Mouse (Mus musculus) CH12.LX (cell line): ENCODE data around the gene Olfr1402. TPM values are rescaled to one million over a fixed set of nuclear protein-coding genes. Genes with fewer than 3 reads are reported as not detected.
A peak's percentile ranks its signal among the peaks of the same experiment; 100 is the strongest.

Source experiments
- DNase-seq: peaks from one replicate; pipeline ENCODE4 v3.0.0-alpha.2; 2013; ENCODE audit errors: extremely low read depth
- H3K27ac ChIP-seq: 2 replicates; pipeline ENCODE4 v1.5.1; 2012; ENCODE audit warnings: low read depth, mild to moderate bottlenecking, control low read depth, moderate library complexity; ENCODE audit not compliant: insufficient read depth
- H3K27me3 ChIP-seq: replicated peaks from 2 replicates; pipeline ENCODE3; 2012; ENCODE audit warnings: inconsistent platforms
- H3K36me3 ChIP-seq, 2 experiments: replicated peaks in 1 of 2; 2 replicates each; pipeline versions ENCODE3 to v1.6.1; 2012; ENCODE audit warnings: inconsistent platforms in 1 of 2, low read length in 1 of 2, mild to moderate bottlenecking in 1 of 2, mixed read lengths in 1 of 2, moderate library complexity in 1 of 2; ENCODE audit not compliant: control insufficient read depth in 1 of 2, insufficient read depth in 1 of 2
- H3K4me1 ChIP-seq, 2 experiments: 2 replicates each; pipeline ENCODE4 v1.6.1; 2012; ENCODE audit warnings: inconsistent platforms in 1 of 2, moderate library complexity in 1 of 2; ENCODE audit not compliant: insufficient read depth in 2 of 2, control insufficient read depth in 1 of 2
- H3K4me2 ChIP-seq: 2 replicates; pipeline ENCODE4 v1.6.1; 2012; ENCODE audit warnings: low read depth, mild to moderate bottlenecking, control low read depth; ENCODE audit not compliant: poor library complexity, insufficient read depth, severe bottlenecking
- H3K4me3 ChIP-seq, 3 experiments: fragments of 150-350 bp in 1 of 3; sonication (generic) in 1 of 3; replicated peaks in 1 of 3; 2 replicates each; pipeline versions ENCODE3 to v1.5.1; 2011 to 2012; ENCODE audit warnings: low read depth in 2 of 3, low read length in 2 of 3, mild to moderate bottlenecking in 2 of 3, moderate library complexity in 2 of 3, control low read depth in 1 of 3, improper control_type of control experiment in 1 of 3, inconsistent platforms in 1 of 3, mixed read lengths in 1 of 3; ENCODE audit not compliant: poor library complexity in 1 of 3
- H3K79me2 ChIP-seq: replicated peaks from 2 replicates; pipeline ENCODE4 v1.6.1; 2012; ENCODE audit warnings: mild to moderate bottlenecking, moderate library complexity; ENCODE audit not compliant: control insufficient read depth, poor library complexity, insufficient read depth, severe bottlenecking; ENCODE audit errors: extremely low read depth
- H3K9ac ChIP-seq: 2 replicates; pipeline ENCODE4 v1.6.1; 2012; ENCODE audit warnings: low read depth, mild to moderate bottlenecking, control low read depth, moderate library complexity; ENCODE audit not compliant: insufficient read depth
- H3K9me3 ChIP-seq: replicated peaks from 2 replicates; pipeline ENCODE3; 2012; ENCODE audit warnings: low read length, inconsistent platforms, mixed read lengths
- CHD1 ChIP-seq: IDR thresholded peaks from 2 replicates; pipeline ENCODE4 v1.6.1; 2012; ENCODE audit warnings: low read depth, low read length, improper control_type of control experiment, inconsistent platforms
- CTCF ChIP-seq, 2 experiments: IDR thresholded peaks in 1 of 2; conservative IDR thresholded peaks in 1 of 2; 2 replicates each; pipeline ENCODE4 v1.5.1; 2011 to 2012; ENCODE audit warnings: low read depth in 2 of 2, low read length in 2 of 2, improper control_type of control experiment in 1 of 2, inconsistent platforms in 1 of 2, mild to moderate bottlenecking in 1 of 2, moderate library complexity in 1 of 2
- EP300 ChIP-seq: IDR thresholded peaks from 2 replicates; pipeline ENCODE4 v1.6.1; 2011; ENCODE audit warnings: low read length, improper control_type of control experiment
- HCFC1 ChIP-seq: IDR thresholded peaks from 2 replicates; pipeline ENCODE4 v1.6.1; 2012; ENCODE audit warnings: low read depth, mild to moderate bottlenecking, inconsistent platforms, low read length, improper control_type of control experiment
- JUND ChIP-seq: conservative IDR thresholded peaks from 2 replicates; pipeline ENCODE4 v1.6.1; 2011; ENCODE audit warnings: low read depth, low read length, improper control_type of control experiment
- KAT2A ChIP-seq: IDR thresholded peaks from 2 replicates; pipeline ENCODE4 v1.6.1; 2012; ENCODE audit warnings: low read length, improper control_type of control experiment, inconsistent platforms; ENCODE audit not compliant: insufficient replicate concordance
- MAZ ChIP-seq: IDR thresholded peaks from 2 replicates; pipeline ENCODE4 v1.6.1; 2012; ENCODE audit warnings: low read depth, mild to moderate bottlenecking, inconsistent platforms, low read length, improper control_type of control experiment, moderate library complexity
- MEF2A ChIP-seq: IDR thresholded peaks from 2 replicates; pipeline ENCODE4 v1.6.1; 2014; ENCODE audit warnings: low read depth, mild to moderate bottlenecking, inconsistent platforms, low read length, improper control_type of control experiment, borderline replicate concordance
- MXI1 ChIP-seq: IDR thresholded peaks from 2 replicates; pipeline ENCODE4 v1.6.1; 2011; ENCODE audit warnings: mild to moderate bottlenecking, low read depth, low read length, improper control_type of control experiment
- MYC ChIP-seq: IDR thresholded peaks from 2 replicates; pipeline ENCODE4 v1.6.1; 2011; ENCODE audit warnings: low read depth, mild to moderate bottlenecking, improper control_type of control experiment, low read length
- NELFE ChIP-seq: IDR thresholded peaks from 2 replicates; pipeline ENCODE4 v1.6.1; 2011; ENCODE audit warnings: low read depth, low read length, improper control_type of control experiment
- RAD21 ChIP-seq: IDR thresholded peaks from 2 replicates; pipeline ENCODE4 v1.6.1; 2011; ENCODE audit warnings: low read depth, mild to moderate bottlenecking, low read length, improper control_type of control experiment, moderate library complexity
- RCOR1 ChIP-seq: conservative IDR thresholded peaks from 2 replicates; pipeline ENCODE4 v1.6.1; 2012; ENCODE audit warnings: low read depth, mild to moderate bottlenecking, inconsistent platforms, low read length, improper control_type of control experiment
- SMC3 ChIP-seq: IDR thresholded peaks from 2 replicates; pipeline ENCODE4 v1.6.1; 2011; ENCODE audit warnings: low read depth, low read length, improper control_type of control experiment
- TBP ChIP-seq: conservative IDR thresholded peaks from 2 replicates; pipeline ENCODE4 v1.6.1; 2011; ENCODE audit warnings: low read depth, low read length, improper control_type of control experiment
- TCF12 ChIP-seq: IDR thresholded peaks from 2 replicates; pipeline ENCODE4 v1.6.1; 2014; ENCODE audit warnings: low read depth, mild to moderate bottlenecking, inconsistent platforms, low read length, improper control_type of control experiment
- UBTF ChIP-seq: IDR thresholded peaks from 2 replicates; pipeline ENCODE4 v1.6.1; 2012; ENCODE audit warnings: low read depth, mild to moderate bottlenecking, inconsistent platforms, low read length, improper control_type of control experiment, moderate library complexity
- USF1 ChIP-seq: IDR thresholded peaks from 2 replicates; pipeline ENCODE4 v1.6.1; 2014; ENCODE audit warnings: low read depth, mild to moderate bottlenecking, inconsistent platforms, low read length, improper control_type of control experiment
- ZC3H11A ChIP-seq: IDR thresholded peaks from 2 replicates; pipeline ENCODE4 v1.6.1; 2012; ENCODE audit warnings: low read depth, mild to moderate bottlenecking, inconsistent platforms, low read length, improper control_type of control experiment
- ZKSCAN1 ChIP-seq: IDR thresholded peaks from 2 replicates; pipeline ENCODE4 v1.6.1; 2012; ENCODE audit warnings: low read depth, inconsistent platforms, low read length, improper control_type of control experiment, borderline replicate concordance
- ZMIZ1 ChIP-seq: IDR thresholded peaks from 2 replicates; pipeline ENCODE4 v1.6.1; 2012; ENCODE audit warnings: low read depth, mild to moderate bottlenecking, inconsistent platforms, low read length, improper control_type of control experiment
- dilution Hi-C: fragments of 300-500 bp; cut with MboI; formaldehyde crosslinking; loops from 2 replicates; pipeline ENCODE4 v1.14.3; 2020; ENCODE audit warnings: low sequenced_read_pairs; ENCODE audit not compliant: extremely low pct_unique_long_range_greater_than_20kb, extremely low pct_ligation_motif_present
- in situ Hi-C: fragments of 300-500 bp; cut with MboI; formaldehyde crosslinking; loops from 3 replicates; pipeline ENCODE4 v1.14.3; 2019; ENCODE audit warnings: low sequenced_read_pairs, low pct_ligation_motif_present, low pct_unique_long_range_greater_than_20kb, mixed read lengths
- polyA plus RNA-seq: library from polyadenylated mRNA; unstranded; fragments of >175 nt; gene quantifications from 2 replicates; pipeline ENCODE4 v1.2.1, GENCODE M21; 2012; ENCODE audit warnings: low read depth; ENCODE audit not compliant: insufficient read length
- total RNA-seq, 2 experiments: library from RNA; depleted of rRNA; stranded (reverse); fragments of 300-350 nt in 1 of 2; fragments of >200 nt in 1 of 2; gene quantifications; 2 replicates each; pipeline ENCODE4 v1.2.3; 2012 to 2014

Gene Olfr1402
- total and polyA plus RNA-seq, 3 experiments = not detected

GRCm38 (mm10) chr3:97394289-97394688 is 27.5 kb downstream of the Olfr1402 start:
- dilution Hi-C loops = no loop called here
- no peaks in the 10 kb centered on the region for H3K36me3 ChIP-seq

GRCm38 (mm10) chr3:97393079-97393478 is 28.7 kb downstream of the Olfr1402 start:
- dilution Hi-C loops (no loop called here), in situ Hi-C loops (no loop called here)
- H3K79me2 ChIP-seq = no peaks in the 10 kb centered on the region
- no peaks in the 10 kb centered on the region for H3K4me1 ChIP-seq
- TF ChIP-seq CTCF (conservative IDR thresholded peaks at IDR 0.05 in 1 of 2, IDR thresholded peaks at IDR 0.05 in 1 of 2; ENCODE audit: low read depth in 2 of 2, low read length in 2 of 2) (peak; percentile 38 to 70), TBP (no peak), MAZ (no peak), RCOR1 (no peak), CHD1 (no peak), RAD21 (peak; percentile 36), ZKSCAN1 (no peak), JUND (no peak), SMC3 (peak; percentile 34), USF1 (no peak)
- peaks cover 2% of the 10 kb centered on the region for H3K9me3 ChIP-seq
- H3K4me2 ChIP-seq = no peak overlapping the region
- H3K36me3 ChIP-seq = no peaks in the 10 kb centered on the region
- no peak overlapping the region for H3K27ac ChIP-seq
- no peak overlapping the region for H3K9ac ChIP-seq
- H3K27me3 ChIP-seq = no peaks in the 10 kb centered on the region
- no peak overlapping the region for H3K4me3 ChIP-seq
- DNase-seq = peak; percentile 25

More at GRCm38 (mm10) chr3:97394289-97394688, 27.5 kb downstream of the Olfr1402 start:
- TF ChIP-seq TCF12 (0 out of 2 replicates have a peak, but pooled peaks have one; percentile 18), SMC3 (peak; percentile 74), CTCF (conservative IDR thresholded peaks at IDR 0.05 in 1 of 2, IDR thresholded peaks at IDR 0.05 in 1 of 2; ENCODE audit: low read depth in 2 of 2, low read length in 2 of 2) (peak; percentile 79 to 80), HCFC1 (no peak), RAD21 (peak; percentile 54)
- no peak overlapping the region for H3K9ac ChIP-seq
- H3K9me3 ChIP-seq = peaks cover 2% of the 10 kb centered on the region
- H3K4me3 ChIP-seq = no peak overlapping the region
- peak; percentile 50 for DNase-seq
- H3K27me3 ChIP-seq = no peaks in the 10 kb centered on the region
- H3K27ac ChIP-seq = no peak overlapping the region
- H3K4me2 ChIP-seq = no peak overlapping the region
- H3K4me1 ChIP-seq = no peaks in the 10 kb centered on the region
- in situ Hi-C loops = no loop called here
- no peaks in the 10 kb centered on the region for H3K79me2 ChIP-seq

- H3K36me3 ChIP-seq = no peaks in the 10 kb centered on the region
- H3K27ac ChIP-seq = no peak overlapping the region
- no peaks in the 10 kb centered on the region for H3K27me3 ChIP-seq
- no peak overlapping the region for H3K9ac ChIP-seq
- H3K4me2 ChIP-seq = no peak overlapping the region
- no peaks in the 10 kb centered on the region for H3K9me3 ChIP-seq
- in situ Hi-C loops (no loop called here), dilution Hi-C loops (no loop called here)
- DNase-seq = no peak
- no peaks in the 10 kb centered on the region for H3K79me2 ChIP-seq
- TF ChIP-seq MXI1 (no peak), HCFC1 (no peak), UBTF (no peak), NELFE (no peak), SMC3 (no peak), MYC (no peak), MEF2A (no peak), EP300 (no peak), ZMIZ1 (no peak), CHD1 (no peak), ZC3H11A (no peak), KAT2A (no peak)
- H3K4me1 ChIP-seq = no peaks in the 10 kb centered on the region
- H3K4me3 ChIP-seq = no peak overlapping the region
Measured at GRCm38 (mm10) chr3:97370382-97370781, 51.4 kb downstream of the Olfr1402 start.
